Mouse (Mus musculus) gastrocnemius, postnatal 4 days (tissue): ENCODE data around the gene Ackr2. TPM values are rescaled to one million over a fixed set of nuclear protein-coding genes. Genes with fewer than 3 reads are reported as not detected.

Experiments
- DNase-seq, 2 experiments: peaks; one replicate each; pipeline ENCODE4 v3.0.0; 2021 to 2022; ENCODE audit warnings: low spot score in 2 of 2, mixed read lengths in 2 of 2
- total RNA-seq, 2 experiments: library from RNA; stranded (reverse); gene quantifications; 2 replicates each; pipeline ENCODE4 v1.2.3; 2021

Ackr2 gene
- total RNA-seq, 2 experiments from 2014 or later: 1.8 to 1.9 TPM

DNA sequence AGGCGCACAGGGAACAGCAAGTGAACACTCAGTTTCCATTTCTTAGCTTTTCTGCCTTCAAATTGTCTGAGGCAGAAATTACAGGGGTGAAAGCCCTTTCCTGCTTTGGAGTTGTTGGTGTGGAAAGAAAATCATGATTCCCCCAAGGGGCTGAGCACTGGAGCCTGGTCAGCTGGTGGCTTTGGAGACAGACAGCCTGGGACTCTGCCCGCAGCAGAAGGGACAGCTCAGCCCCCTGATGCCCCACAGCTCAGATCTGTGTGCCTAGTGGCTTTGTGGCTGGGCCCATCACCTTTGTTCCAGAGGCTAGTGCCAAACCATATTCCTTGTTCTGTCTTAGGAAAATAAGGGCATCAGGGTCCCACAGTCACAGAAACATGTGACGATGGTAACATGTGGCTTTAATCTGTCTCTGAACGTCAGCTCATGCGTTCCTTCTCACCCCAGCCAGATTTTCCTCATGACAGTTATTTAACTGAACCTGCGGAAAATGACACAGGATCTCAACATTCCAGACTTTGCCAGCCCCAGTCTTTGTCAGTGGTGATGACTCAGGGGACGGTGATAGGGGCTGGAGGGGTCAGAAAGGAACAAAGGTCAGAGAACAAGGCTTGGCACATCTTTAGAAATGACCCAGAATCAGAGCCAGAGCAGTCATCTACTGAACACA lies 61.9 kb downstream of the Ackr2 start:
- no peak for DNase-seq

Other genes with a start within 250 kb of the Ackr2 start
- gene Sec22c, start 192.9 kb upstream of the Ackr2 start, total RNA-seq: 1 to 10 TPM; 6.8 to 8.5 TPM
- gene Ss18l2, start 188.0 kb upstream of the Ackr2 start, total RNA-seq: 10 to 100 TPM; 80.4 to 80.8 TPM
- gene Nktr, start 179.2 kb upstream of the Ackr2 start, total RNA-seq: 100 to 1,000 TPM in 1 of 2 experiments, 10 to 100 TPM in 1; 75.2 to 104 TPM
- gene Zfp651, start 139.0 kb upstream of the Ackr2 start, total RNA-seq: 10 to 100 TPM; 88.6 to 91.6 TPM
- 100 to 1,000 TPM; 143 TPM for gene Klhl40, start 120.7 kb upstream of the Ackr2 start, total RNA-seq
- gene Hhatl, start 105.8 kb upstream of the Ackr2 start, total RNA-seq: 100 to 1,000 TPM; 164 to 169 TPM
- under 1 TPM in 1 of 2 experiments, not detected in 1; 0.88 TPM for gene Ccdc13, start 58.9 kb upstream of the Ackr2 start, total RNA-seq
- 10 to 100 TPM; 61.4 to 67.0 TPM for gene Higd1a, start 40.0 kb upstream of the Ackr2 start, total RNA-seq
- gene Cyp8b1, start 17.9 kb downstream of the Ackr2 start, total RNA-seq: under 1 TPM in 1 of 2 experiments, not detected in 1; 0.26 TPM
- 10 to 100 TPM; 10.6 to 11.4 TPM for gene Fam198a, start 52.6 kb downstream of the Ackr2 start, total RNA-seq
- gene Pomgnt2, start 98.8 kb downstream of the Ackr2 start, total RNA-seq: 1 to 10 TPM; 7.8 to 8.7 TPM
- gene Snrk, start 218.9 kb downstream of the Ackr2 start, total RNA-seq: 10 to 100 TPM; 59.3 to 60.6 TPM